Mouse (Mus musculus) erythroblast, embryonic 14.5 days (primary cell): Measurements from ENCODE around the gene Napa. TPM values are rescaled to one million over a fixed set of nuclear protein-coding genes. Genes with fewer than 3 reads are reported as not detected.

Source experiments
- H3K27me3 ChIP-seq: 2 replicates; pipeline ENCODE4 v1.6.1; 2012; ENCODE audit warnings: inconsistent platforms; ENCODE audit not compliant: control insufficient read depth
- H3K36me3 ChIP-seq: 2 replicates; pipeline ENCODE4 v1.6.1; 2012; ENCODE audit warnings: mild to moderate bottlenecking, inconsistent platforms; ENCODE audit not compliant: control insufficient read depth
- H3K4me1 ChIP-seq: 2 replicates; pipeline ENCODE4 v1.6.1; 2012; ENCODE audit warnings: inconsistent platforms; ENCODE audit not compliant: control insufficient read depth
- H3K4me3 ChIP-seq: replicated peaks from 2 replicates; pipeline ENCODE3; 2012; ENCODE audit warnings: moderate library complexity, mild to moderate bottlenecking, inconsistent platforms
- H3K9me3 ChIP-seq: 2 replicates; pipeline ENCODE4 v1.6.1; 2012; ENCODE audit warnings: low read length, inconsistent platforms, mixed read lengths; ENCODE audit not compliant: control insufficient read depth
- GATA1 ChIP-seq: IDR thresholded peaks from 2 replicates; pipeline ENCODE4 v1.6.1; 2012; ENCODE audit warnings: low read length, inconsistent platforms, mixed read lengths
- TAL1 ChIP-seq: IDR thresholded peaks from 3 replicates; pipeline ENCODE4 v1.6.1; 2012; ENCODE audit warnings: low read length, inconsistent platforms, mixed read lengths
- polyA plus RNA-seq: library from polyadenylated mRNA; stranded (reverse); fragments of >175 nt; gene quantifications from 2 replicates; pipeline ENCODE4 v1.2.3, GENCODE M21; 2012

The Napa gene
- polyA plus RNA-seq, 1 experiment = 85.6 TPM

DNA sequence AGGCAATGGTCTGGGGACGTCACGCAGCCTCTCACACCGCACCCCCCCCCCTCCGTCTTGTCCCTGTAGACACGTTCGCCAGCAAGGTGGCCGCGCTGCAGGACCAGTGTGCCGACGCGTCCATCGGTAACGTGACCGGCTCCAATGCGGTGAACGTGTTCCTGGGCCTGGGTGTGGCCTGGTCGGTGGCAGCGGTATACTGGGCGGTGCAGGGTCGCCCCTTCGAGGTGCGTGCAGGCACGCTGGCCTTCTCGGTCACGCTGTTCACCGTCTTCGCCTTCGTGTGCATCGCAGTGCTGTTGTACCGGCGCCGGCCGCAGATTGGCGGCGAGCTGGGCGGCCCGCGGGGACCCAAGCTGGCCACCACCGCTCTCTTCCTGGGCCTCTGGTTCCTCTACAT is 60.5 kb downstream of the Napa start:
- no peak for TF ChIP-seq GATA1
- no peak for TF ChIP-seq TAL1
- H3K4me3 ChIP-seq = no peak overlapping the region
- peaks cover 23% of the 10 kb centered on the region for H3K27me3 ChIP-seq

DNA sequence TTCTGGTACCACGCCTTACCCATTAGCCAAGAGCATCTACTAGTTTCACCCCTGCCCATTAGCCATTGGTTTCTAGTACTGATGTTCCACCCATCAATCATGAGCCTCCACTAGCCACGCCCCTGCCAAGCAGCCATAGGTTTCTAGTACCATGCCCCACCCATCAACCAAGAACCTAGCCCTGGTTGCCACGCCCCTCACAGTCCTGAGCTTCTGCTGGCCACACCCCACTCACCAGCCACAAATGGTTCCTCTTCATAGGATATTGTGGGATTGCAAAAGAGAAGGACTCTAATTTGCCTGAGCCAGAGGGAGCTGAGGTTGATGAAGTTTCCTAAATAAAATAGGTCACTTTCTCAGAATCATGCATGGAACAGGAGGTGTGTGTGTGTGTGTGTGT is 62.4 kb downstream of the Napa start:
- H3K9me3 ChIP-seq = no peaks in the 10 kb centered on the region
- no peak overlapping the region for H3K4me3 ChIP-seq
- TF ChIP-seq GATA1 = no peak
- no peak for TF ChIP-seq TAL1
- peaks cover 23% of the 10 kb centered on the region for H3K27me3 ChIP-seq
- peaks cover 3% of the 10 kb centered on the region; the same call in 1 of the 2 replicates for H3K4me1 ChIP-seq
- no peaks in the 10 kb centered on the region for H3K36me3 ChIP-seq

More for the DNA sequence above, 60.5 kb downstream of the Napa start:
- Histone ChIP-seq H3K36me3 (no peaks in the 10 kb centered on the region), H3K9me3 (no peaks in the 10 kb centered on the region), H3K4me1 (peaks cover 3% of the 10 kb centered on the region; the same call in 1 of the 2 replicates)

- H3K9me3 ChIP-seq = no peaks in the 10 kb centered on the region
- no peaks in the 10 kb centered on the region for H3K36me3 ChIP-seq
- H3K4me3 ChIP-seq = no peak overlapping the region
- no peak for TF ChIP-seq TAL1
- TF ChIP-seq GATA1 = no peak
- H3K27me3 ChIP-seq = peaks cover 23% of the 10 kb centered on the region
- peaks cover 3% of the 10 kb centered on the region; the same call in 1 of the 2 replicates for H3K4me1 ChIP-seq
These were observed 63.0 kb downstream of the Napa start for GRCm38 (mm10) chr7:16161302-16161701.

- Histone ChIP-seq H3K4me3 (no peak overlapping the region), H3K36me3 (no peaks in the 10 kb centered on the region), H3K9me3 (no peaks in the 10 kb centered on the region), H3K27me3 (peaks cover 22% of the 10 kb centered on the region), H3K4me1 (peaks cover 3% of the 10 kb centered on the region; the same call in 1 of the 2 replicates)
- TF ChIP-seq GATA1 = no peak
- TF ChIP-seq TAL1 = no peak
These were observed 63.8 kb downstream of the Napa start for GRCm38 (mm10) chr7:16162036-16162435.

Other genes with a start within 250 kb of the Napa start
- not detected in 2 replicates for gene Crx, start 218.5 kb upstream of the Napa start, polyA plus RNA-seq
- gene Crxos, start 215.8 kb upstream of the Napa start, polyA plus RNA-seq = 0.03 TPM in 1 of 2 replicates, not detected in the other
- 194 and 206 TPM in 2 replicates for gene Selenow, start 176.1 kb upstream of the Napa start, polyA plus RNA-seq
- gene Nop53, start 152.4 kb upstream of the Napa start, polyA plus RNA-seq = 50.4 and 62.3 TPM in 2 replicates
- gene Ehd2, start 130.9 kb upstream of the Napa start, polyA plus RNA-seq = 0.09 and 0.13 TPM in 2 replicates
- gene Bicra, start 50.5 kb upstream of the Napa start, polyA plus RNA-seq = 2.1 TPM in 2 replicates
- gene Zfp541, start 36.6 kb upstream of the Napa start, polyA plus RNA-seq = 0.01 TPM in 1 of 2 replicates, not detected in the other
- gene Kptn, start 21.4 kb downstream of the Napa start, polyA plus RNA-seq = 1.3 and 2.1 TPM in 2 replicates
- not detected in 2 replicates for gene Slc8a2, start 31.4 kb downstream of the Napa start, polyA plus RNA-seq
- gene Meis3, start 76.6 kb downstream of the Napa start, polyA plus RNA-seq = 0.07 TPM in 1 of 2 replicates, not detected in the other
- gene Dhx34, start 123.6 kb downstream of the Napa start, polyA plus RNA-seq = 1.7 and 2.0 TPM in 2 replicates
- gene C5ar2, start 145.7 kb downstream of the Napa start, polyA plus RNA-seq = 0.02 and 0.04 TPM in 2 replicates
- gene C5ar1, start 161.1 kb downstream of the Napa start, polyA plus RNA-seq = 0.02 TPM in 1 of 2 replicates, not detected in the other
- 7.8 and 7.9 TPM in 2 replicates for gene Inafm1, start 175.2 kb downstream of the Napa start, polyA plus RNA-seq
- gene Ccdc9, start 188.3 kb downstream of the Napa start, polyA plus RNA-seq = 6.3 and 7.0 TPM in 2 replicates
- 63.0 and 92.9 TPM in 2 replicates for gene Bbc3, start 209.9 kb downstream of the Napa start, polyA plus RNA-seq